Mouse (Mus musculus): ENCODE results near the gene Ppif. TPM values are rescaled to one million over a fixed set of nuclear protein-coding genes. Genes with fewer than 3 reads are reported as not detected.

Ppif gene
- polyA plus RNA-seq, 1 experiment: 79.2 TPM

- TF ChIP-seq GATA1 (IDR thresholded peaks at IDR 0.05; ENCODE audit: low read length): no peak
Measured at GRCm38 (mm10) chr14:25682020-25682419, 11.9 kb upstream of the Ppif start.

GRCm38 (mm10) chr14:25686216-25686945, 7.6 kb upstream of the Ppif start:
- no peak for TF ChIP-seq GATA1 (IDR thresholded peaks at IDR 0.05; ENCODE audit: low read length)

- no peak for TF ChIP-seq GATA1 (IDR thresholded peaks at IDR 0.05; ENCODE audit: low read length)
Measured at GRCm38 (mm10) chr14:25686983-25687901, 6.7 kb upstream of the Ppif start.

- no peak for TF ChIP-seq GATA1 (IDR thresholded peaks at IDR 0.05; ENCODE audit: low read length)
Measured at GRCm38 (mm10) chr14:25693271-25693887, 575 bp upstream of the Ppif start.

GRCm38 (mm10) chr14:25694569-25694897, 579 bp downstream of the Ppif start:
- TF ChIP-seq GATA1 (IDR thresholded peaks at IDR 0.05; ENCODE audit: low read length): no peak

- no peak for TF ChIP-seq GATA1 (IDR thresholded peaks at IDR 0.05; ENCODE audit: low read length)
Measured at GRCm38 (mm10) chr14:25695059-25695458, 1.1 kb downstream of the Ppif start.

- no peak for TF ChIP-seq GATA1 (IDR thresholded peaks at IDR 0.05; ENCODE audit: low read length)
Measured at GRCm38 (mm10) chr14:25696356-25696755, 2.4 kb downstream of the Ppif start.

- TF ChIP-seq GATA1 (IDR thresholded peaks at IDR 0.05; ENCODE audit: low read length): no peak
Measured at GRCm38 (mm10) chr14:25701986-25702385, 8.0 kb downstream of the Ppif start.

- no peak for TF ChIP-seq GATA1 (IDR thresholded peaks at IDR 0.05; ENCODE audit: low read length)
Measured at GRCm38 (mm10) chr14:25707691-25708181, 13.8 kb downstream of the Ppif start.

GRCm38 (mm10) chr14:25708451-25708850, 14.5 kb downstream of the Ppif start:
- TF ChIP-seq GATA1 (IDR thresholded peaks at IDR 0.05; ENCODE audit: low read length): no peak

- no peak for TF ChIP-seq GATA1 (IDR thresholded peaks at IDR 0.05; ENCODE audit: low read length)
Measured at GRCm38 (mm10) chr14:25708917-25709316, 15.0 kb downstream of the Ppif start.

- no peak for TF ChIP-seq GATA1 (IDR thresholded peaks at IDR 0.05; ENCODE audit: low read length)
Measured at GRCm38 (mm10) chr14:25710073-25710472, 16.1 kb downstream of the Ppif start.

GRCm38 (mm10) chr14:25710681-25711080, 16.7 kb downstream of the Ppif start:
- TF ChIP-seq GATA1 (IDR thresholded peaks at IDR 0.05; ENCODE audit: low read length): no peak

GRCm38 (mm10) chr14:25711177-25711576, 17.2 kb downstream of the Ppif start:
- TF ChIP-seq GATA1 (IDR thresholded peaks at IDR 0.05; ENCODE audit: low read length): no peak

GRCm38 (mm10) chr14:25711602-25712001, 17.6 kb downstream of the Ppif start:
- no peak for TF ChIP-seq GATA1 (IDR thresholded peaks at IDR 0.05; ENCODE audit: low read length)

GRCm38 (mm10) chr14:25713443-25713842, 19.5 kb downstream of the Ppif start:
- TF ChIP-seq GATA1 (IDR thresholded peaks at IDR 0.05; ENCODE audit: low read length): no peak
